Mouse (Mus musculus) left cerebral cortex, postnatal 10 days (tissue): ENCODE results near the gene Fam214b. TPM values are rescaled to one million over a fixed set of nuclear protein-coding genes. Genes with fewer than 3 reads are reported as not detected.
"Not testable (repeated sequence)": the region's sequence is repeated elsewhere in the genome, so short reads cannot be mapped to it uniquely, and the experiment has no call there.

ENCODE experiments used
- DNase-seq, 2 experiments: peaks; one replicate each; pipeline ENCODE4 v3.0.0; 2021 to 2022; ENCODE audit warnings: low spot score in 2 of 2, mixed read lengths in 1 of 2; ENCODE audit errors: extremely low spot score in 1 of 2
- intact Hi-C: fragments of 180-260 bp; cut with DNase I; formaldehyde crosslinking; loops from one replicate; pipeline ENCODE4 v1.15.1; 2025
- total RNA-seq, 2 experiments: library from RNA; stranded (reverse); gene quantifications; 2 replicates each; pipeline ENCODE4 v1.2.3; 2021

The Fam214b gene
- total RNA-seq, 2 experiments from 2014 or later: 38.1 to 39.5 TPM

GRCm38 (mm10) chr4:43020876-43021275 lies 25.1 kb downstream of the Fam214b start:
- intact Hi-C loops: no loop called here

DNA sequence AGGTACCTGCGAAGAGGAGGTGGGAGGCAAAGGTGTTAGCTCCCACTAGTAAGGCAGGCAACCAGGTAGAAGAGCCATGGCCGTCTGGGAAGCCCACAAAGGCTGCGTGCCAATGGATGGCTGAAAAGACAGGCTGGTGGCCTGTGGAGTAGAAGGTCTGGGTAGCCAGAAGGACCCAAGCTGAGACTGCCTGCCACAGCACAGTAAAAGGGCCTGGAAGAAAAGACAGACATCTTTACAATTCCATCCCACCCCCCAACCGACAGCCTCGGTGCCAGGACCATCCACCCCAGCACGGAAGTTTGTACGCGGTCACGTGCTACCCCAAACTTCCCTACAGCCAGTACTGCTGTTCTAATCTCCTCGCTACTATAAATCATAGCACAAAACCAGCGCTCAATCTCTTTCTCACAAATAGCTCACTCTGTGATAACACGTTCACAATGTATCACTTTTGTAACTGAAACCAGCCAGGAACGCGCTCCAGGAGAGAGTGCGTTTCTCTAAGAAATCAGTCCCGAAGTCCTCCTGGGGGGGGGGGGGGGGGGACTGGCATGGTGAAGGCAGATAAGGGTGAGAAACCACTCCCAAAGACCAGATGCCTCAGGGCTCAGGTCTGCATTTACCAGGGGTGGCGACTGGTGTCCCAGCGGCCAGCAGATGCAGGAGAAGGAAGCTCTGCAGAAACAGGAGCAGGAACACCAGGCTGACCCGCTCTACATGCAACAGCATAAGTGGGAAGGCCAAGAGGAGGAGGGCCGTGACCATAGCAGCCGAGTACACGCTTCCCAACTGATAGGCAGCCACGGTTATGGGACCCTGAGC lies 26.2 kb downstream of the Fam214b start:
- DNase-seq: no peak
- intact Hi-C loops: no loop called here

More at GRCm38 (mm10) chr4:43020876-43021275, 25.1 kb downstream of the Fam214b start:
- DNase-seq: no peak

DNA sequence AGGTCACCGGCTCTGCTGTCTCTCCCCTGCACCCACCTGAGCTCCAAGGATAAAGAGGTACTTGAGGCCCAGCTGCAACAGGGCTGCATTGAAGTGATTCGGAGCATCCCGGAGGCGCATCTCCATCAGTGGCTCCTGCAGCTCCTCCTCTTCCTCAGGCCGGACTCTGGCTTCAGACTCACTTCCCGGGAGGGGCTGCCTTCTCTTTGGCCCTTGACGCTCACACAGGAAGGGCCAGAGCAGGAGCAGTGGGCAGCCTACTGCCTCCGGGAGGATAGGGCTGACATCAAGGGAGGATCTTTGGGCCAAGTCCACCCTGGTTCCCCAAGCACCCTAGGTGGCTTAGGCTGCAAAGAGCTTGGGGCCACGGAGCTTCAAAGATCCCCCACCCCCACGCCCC lies 26.8 kb downstream of the Fam214b start:
- no peak for DNase-seq
- intact Hi-C loops: no loop called here

GRCm38 (mm10) chr4:43018156-43018555 lies 27.9 kb downstream of the Fam214b start:
- intact Hi-C loops: no loop called here
- DNase-seq: no peak

DNA sequence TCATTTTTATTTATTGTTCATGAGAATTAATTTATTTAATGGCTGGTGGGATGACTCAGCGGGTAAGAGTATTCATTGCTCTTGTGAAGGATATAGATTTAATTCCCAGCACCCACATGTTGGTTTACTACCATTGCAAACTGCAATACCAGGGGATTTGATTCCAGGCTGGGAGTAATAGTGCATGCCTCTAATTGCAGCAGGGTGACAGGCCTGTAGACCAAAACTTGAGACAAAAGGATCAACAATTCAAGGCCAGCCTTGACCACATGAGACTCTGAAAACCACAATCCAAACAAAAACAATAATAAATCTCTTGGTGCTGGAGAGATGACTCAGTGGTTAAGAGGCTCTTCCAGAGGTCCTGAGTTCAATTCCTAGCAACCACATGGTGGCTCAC lies 33.9 kb downstream of the Fam214b start:
- intact Hi-C loops: no loop called here
- no peak for DNase-seq

DNA sequence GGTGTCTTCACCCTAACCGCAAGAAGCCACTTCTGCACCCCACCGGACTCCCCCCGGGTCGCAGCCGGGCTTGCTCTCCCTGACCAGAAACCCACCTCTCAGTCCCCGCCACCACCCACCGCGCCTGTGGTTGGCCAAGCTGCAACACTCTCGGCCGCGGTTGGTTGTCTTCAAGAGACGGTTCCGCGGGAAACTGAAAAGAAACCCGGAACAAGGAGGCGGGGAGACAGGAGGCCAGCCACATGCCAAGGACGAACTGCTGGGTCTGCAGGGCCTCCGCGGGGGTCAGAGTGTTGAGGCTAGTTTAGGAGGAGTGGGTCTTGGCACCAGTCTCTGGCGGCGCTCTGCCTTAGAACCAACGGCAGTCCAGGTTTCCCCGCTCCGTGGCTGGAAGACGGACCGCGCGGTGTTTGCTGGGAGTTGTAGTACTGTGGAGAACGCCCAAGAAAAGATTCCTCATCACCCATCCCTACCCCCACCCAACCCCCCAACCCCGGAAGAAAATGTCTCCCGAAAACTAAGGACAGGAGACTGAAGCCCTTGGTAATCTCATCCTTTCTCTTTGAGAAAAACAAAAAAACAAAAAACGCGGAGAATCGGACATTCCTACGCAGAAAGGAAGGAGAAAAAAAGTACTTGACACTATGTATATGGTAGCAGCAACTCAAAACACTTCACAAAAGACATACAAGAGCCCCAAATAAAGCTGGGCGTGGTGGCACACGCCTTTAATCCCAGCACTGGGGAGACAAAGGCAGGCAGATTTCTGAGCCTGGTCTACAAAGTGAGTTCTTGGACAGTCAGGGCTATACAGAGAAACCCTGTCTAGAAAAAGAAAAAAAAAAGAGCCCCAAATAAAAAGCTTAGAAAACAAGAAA lies 35.6 kb downstream of the Fam214b start, which contains the start of gene Fancg:
TSS of gene Fancg (minus strand) at position 346 of the 878 bp plus-strand sequence.
- intact Hi-C loops: no loop called here
- peak; percentile 81 to 89 for DNase-seq

- no peak for DNase-seq
- intact Hi-C loops: no loop called here
Measured at GRCm38 (mm10) chr4:43005765-43006164, 40.3 kb downstream of the Fam214b start.

DNA sequence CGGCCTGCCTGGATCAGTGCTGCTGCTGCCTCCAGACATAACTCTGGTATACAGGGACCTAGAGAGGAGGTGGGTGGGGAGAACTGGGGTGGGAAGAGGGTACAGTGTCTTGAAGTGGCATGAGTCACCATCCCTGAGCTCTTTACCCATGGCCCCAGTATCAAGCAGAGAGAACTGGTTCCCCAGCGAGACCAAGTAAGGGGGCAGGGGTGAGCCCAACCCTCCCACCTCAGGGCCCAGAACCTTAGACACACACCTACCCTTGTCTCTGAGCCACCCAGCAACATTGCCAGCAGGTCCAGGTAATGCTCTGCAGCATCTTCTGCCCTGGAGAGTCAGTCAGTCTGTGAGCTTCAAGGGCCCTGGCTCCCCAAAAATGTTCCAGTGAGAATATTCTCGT lies 41.1 kb downstream of the Fam214b start:
- intact Hi-C loops: no loop called here
- no peak for DNase-seq

DNA sequence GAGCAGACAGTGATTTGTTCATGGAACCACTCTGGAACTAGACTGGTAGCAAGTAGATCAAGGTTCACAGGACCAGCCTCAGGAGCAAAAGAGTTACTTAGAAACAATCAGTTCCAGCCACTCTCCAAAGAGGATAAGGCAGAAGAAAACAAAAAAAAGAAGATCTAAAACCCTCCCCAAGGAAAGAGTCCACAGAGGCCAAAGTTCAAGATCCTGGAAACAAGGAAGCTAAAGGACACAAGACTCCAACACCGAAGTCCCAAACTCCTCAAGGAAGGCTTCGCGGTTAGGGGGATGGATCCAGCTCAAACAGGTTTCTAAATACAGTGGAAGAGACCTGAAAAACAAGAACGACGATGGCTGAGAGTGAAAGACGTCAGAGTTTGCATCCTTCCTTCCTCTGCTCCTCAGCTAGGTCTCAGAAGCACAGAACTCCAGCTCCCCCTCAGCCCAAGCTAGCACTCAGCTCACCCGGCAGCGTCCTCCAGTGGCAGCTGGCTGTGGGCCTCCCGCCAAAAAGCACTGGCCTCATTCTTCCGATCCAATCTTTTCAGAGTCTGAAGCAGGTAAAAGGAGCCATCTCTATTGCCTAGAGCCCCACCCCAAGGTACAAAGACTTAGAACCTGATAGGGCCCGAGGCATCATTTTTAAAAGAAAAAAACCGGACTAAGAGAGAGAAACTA lies 43.1 kb downstream of the Fam214b start:
- intact Hi-C loops: no loop called here
- DNase-seq: no peak

DNA sequence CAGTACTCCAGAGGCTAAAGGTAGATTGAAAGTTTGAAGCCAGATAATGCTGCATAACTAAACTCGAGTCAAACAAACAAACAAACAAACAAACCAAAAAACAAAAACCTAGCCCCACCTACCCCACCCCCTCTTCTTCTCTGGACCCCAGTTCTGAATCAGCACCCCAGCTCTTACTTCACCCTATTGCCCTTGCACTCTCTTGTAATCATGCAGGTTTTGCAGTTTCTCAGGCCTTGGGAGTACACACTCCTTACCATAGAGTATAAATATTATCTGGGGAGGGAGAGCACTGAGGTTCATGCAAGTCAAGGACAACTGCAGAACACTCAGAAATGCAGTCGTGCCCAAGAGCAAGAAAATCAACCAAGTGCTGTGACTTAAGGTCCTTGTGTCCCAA lies 44.7 kb downstream of the Fam214b start:
- intact Hi-C loops: no loop called here
- DNase-seq: no peak

DNA sequence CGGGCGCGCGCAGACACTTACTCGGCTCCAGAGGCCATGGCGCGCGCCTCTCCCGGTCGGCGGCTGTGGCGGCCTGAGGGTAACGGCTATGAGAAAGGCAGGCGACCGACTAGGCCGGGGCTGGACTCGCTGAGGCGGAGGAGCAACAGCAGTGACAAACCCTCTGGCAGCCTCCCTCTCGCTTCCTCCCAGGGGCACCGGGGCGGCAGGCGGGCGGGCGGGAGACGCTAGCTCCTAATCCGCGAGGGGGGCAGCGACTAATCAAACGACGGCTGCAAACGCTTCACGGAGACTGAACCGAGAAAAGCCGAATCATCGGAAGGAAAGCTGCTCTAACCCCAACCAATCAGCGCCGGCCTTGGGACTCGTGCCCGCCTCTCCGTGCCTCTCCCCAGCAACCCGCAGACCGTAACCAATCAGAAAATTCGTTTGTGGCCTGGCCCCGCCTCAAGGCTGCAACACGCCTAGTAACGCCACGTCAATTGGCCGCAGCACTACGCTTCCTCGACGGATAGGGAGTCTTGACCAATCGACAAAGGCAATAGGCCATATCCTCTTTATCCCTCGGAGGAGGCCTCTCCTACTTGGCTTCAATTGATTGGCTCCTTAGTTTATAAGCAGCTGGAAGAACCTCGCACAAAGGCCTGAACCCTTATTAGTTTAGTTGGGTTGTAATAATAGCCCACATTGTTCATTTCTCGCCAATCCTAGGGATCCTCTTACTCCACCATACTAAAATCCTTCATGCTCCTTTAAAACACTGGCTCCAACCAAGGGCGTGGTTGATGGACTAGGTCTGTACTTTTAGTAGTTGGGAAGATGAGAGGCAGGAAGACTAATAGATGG lies 45.7 kb downstream of the Fam214b start, which contains the start of gene Vcp:
TSS of gene Vcp (minus strand) at position 367 of the 846 bp plus-strand sequence.
- intact Hi-C loops: not testable (repeated sequence)

GRCm38 (mm10) chr4:42999451-43000140 lies 46.4 kb downstream of the Fam214b start:
- DNase-seq: peak; percentile 51 to 87
- intact Hi-C loops: no loop called here

More for the DNA sequence above, 45.7 kb downstream of the Fam214b start, which contains the start of gene Vcp:
- DNase-seq: peak; percentile 99 to 100

GRCm38 (mm10) chr4:42998022-42998421 lies 48.0 kb downstream of the Fam214b start:
- DNase-seq: no peak
- intact Hi-C loops: no loop called here

DNA sequence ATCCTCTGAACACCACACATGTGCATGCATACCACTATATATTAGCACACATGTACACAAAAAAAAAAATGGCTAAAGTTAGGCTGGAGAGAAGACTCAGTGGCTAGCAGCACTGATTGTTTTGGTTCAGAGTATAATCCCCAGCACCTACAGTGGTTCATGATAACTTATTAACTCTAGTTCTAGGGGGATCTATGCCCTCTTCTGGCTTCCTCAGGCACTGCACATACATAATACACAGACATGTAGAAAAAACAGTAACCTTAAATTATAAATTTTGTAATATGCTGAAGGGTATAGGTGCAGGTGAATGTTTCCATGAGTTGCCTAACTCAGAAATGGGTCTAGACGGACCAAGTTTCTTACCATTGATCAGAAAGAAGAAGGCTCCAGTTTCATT lies 57.7 kb downstream of the Fam214b start:
- no peak for DNase-seq
- intact Hi-C loops: no loop called here
